ENCODE assay signal across 11 mouse cellular contexts in the genomic region with DNA sequence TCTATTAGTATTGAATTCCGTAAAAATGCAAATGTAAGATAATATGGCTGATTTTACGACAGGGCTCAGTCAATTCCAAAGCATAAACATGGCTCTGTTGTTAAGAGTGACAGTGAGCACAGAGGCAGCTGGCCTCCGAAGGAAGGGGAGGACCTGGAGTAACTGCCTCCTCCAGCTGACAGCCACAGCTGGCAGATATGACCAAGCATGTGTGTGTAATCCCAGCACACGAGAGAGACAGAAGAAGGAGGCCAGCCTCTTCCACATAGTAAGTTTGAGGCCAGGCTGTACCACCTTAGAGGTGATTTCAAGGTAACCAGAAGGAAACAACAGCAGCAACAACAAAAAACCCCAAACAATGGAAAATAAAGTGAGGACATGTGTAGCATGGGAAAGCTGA.
"Had no signal": no experiment of that assay in that cellular context is flagged by ENCODE, and none has a peak within 500 bp of the region (broad histone marks: within the 10 kb centered on the region; RNA-seq: fewer than 3 reads in every experiment).

No protein-coding gene starts in this region.

- H3K36me3 ChIP-seq: intestine, embryonic 15.5 days; limb, embryonic 15.5 days; liver, embryonic 12.5 days; midbrain, embryonic 13.5 days; neural tube, embryonic 15.5 days had no signal

- H3K4me3 ChIP-seq: intestine, embryonic 15.5 days; limb, embryonic 15.5 days; liver, embryonic 12.5 days; midbrain, embryonic 13.5 days; myocyte; neural tube, embryonic 15.5 days had no signal

- ATAC-seq: intestine, embryonic 15.5 days; liver, embryonic 12.5 days; midbrain, embryonic 13.5 days had no signal

- H3K4me2 ChIP-seq: intestine, embryonic 15.5 days; limb, embryonic 15.5 days; liver, embryonic 12.5 days; midbrain, embryonic 13.5 days; neural tube, embryonic 15.5 days had no signal

- H3K4me1 ChIP-seq: liver, embryonic 12.5 days had no signal

- H3K9me3 ChIP-seq: intestine, embryonic 15.5 days; limb, embryonic 15.5 days; liver, embryonic 12.5 days; midbrain, embryonic 13.5 days; neural tube, embryonic 15.5 days had no signal

- H3K27ac ChIP-seq: intestine, embryonic 15.5 days; limb, embryonic 15.5 days; liver, embryonic 12.5 days; midbrain, embryonic 13.5 days; neural tube, embryonic 15.5 days had no signal

- H3K27me3 ChIP-seq: intestine, embryonic 15.5 days; limb, embryonic 15.5 days; midbrain, embryonic 13.5 days; neural tube, embryonic 15.5 days had no signal

- DNase-seq: kidney, adult 18-20 months; kidney, postnatal 10 days; left cerebral cortex, postnatal 4 days; right cerebral cortex, postnatal 4 days; spleen, adult 18-20 months had no signal

- H3K9ac ChIP-seq: intestine, embryonic 15.5 days; limb, embryonic 15.5 days; liver, embryonic 12.5 days; midbrain, embryonic 13.5 days; neural tube, embryonic 15.5 days had no signal
